Mouse (Mus musculus): ENCODE measurements around the gene Ermard. TPM values are rescaled to one million over a fixed set of nuclear protein-coding genes. Genes with fewer than 3 reads are reported as not detected.

Ermard gene
- polyA plus RNA-seq, 1 experiment from 2014 or later: 74.3 TPM

GRCm38 (mm10) chr17:15096853-15097252 is 55.8 kb downstream of the Ermard start:
- 87% methylated on average over 6 of the region's 6 CpGs for WGBS
- Histone ChIP-seq H3K4me1 (ENCODE audit: control insufficient read depth, insufficient read depth, low read length) (no peaks in the 10 kb centered on the region), H3K36me3 (ENCODE audit: control insufficient read depth, insufficient read depth, low read length) (no peaks in the 10 kb centered on the region), H3K9me3 (replicated peaks; ENCODE audit: control insufficient read depth, low read length, poor library complexity, severe bottlenecking) (no peaks in the 10 kb centered on the region), H3K4me3 (ENCODE audit: low read depth, low read length) (no peak overlapping the region), H3K9ac (ENCODE audit: low read depth, low read length) (no peak overlapping the region), H3K4me2 (ENCODE audit: low read length) (no peak overlapping the region), H3K27me3 (ENCODE audit: control insufficient read depth, insufficient read depth, low read depth, low read length) (no peaks in the 10 kb centered on the region), H3K27ac (ENCODE audit: low read length) (no peak overlapping the region)
- no peak for ATAC-seq

GRCm38 (mm10) chr17:15098677-15099076 is 57.7 kb downstream of the Ermard start:
- Histone ChIP-seq H3K4me2 (ENCODE audit: low read length) (no peak overlapping the region), H3K27me3 (ENCODE audit: control insufficient read depth, insufficient read depth, low read depth, low read length) (no peaks in the 10 kb centered on the region), H3K9me3 (replicated peaks; ENCODE audit: control insufficient read depth, low read length, poor library complexity, severe bottlenecking) (no peaks in the 10 kb centered on the region), H3K36me3 (ENCODE audit: control insufficient read depth, insufficient read depth, low read length) (no peaks in the 10 kb centered on the region), H3K9ac (ENCODE audit: low read depth, low read length) (no peak overlapping the region), H3K27ac (ENCODE audit: low read length) (no peak overlapping the region), H3K4me1 (ENCODE audit: control insufficient read depth, insufficient read depth, low read length) (no peaks in the 10 kb centered on the region), H3K4me3 (ENCODE audit: low read depth, low read length) (no peak overlapping the region)
- 85% methylated on average over 1 of the region's 1 CpGs for WGBS
- ATAC-seq: no peak

GRCm38 (mm10) chr17:15101355-15101754 is 60.3 kb downstream of the Ermard start:
- no peak overlapping the region for H3K4me2 ChIP-seq (ENCODE audit: low read length)
- ATAC-seq: no peak
- H3K4me1 ChIP-seq (ENCODE audit: control insufficient read depth, insufficient read depth, low read length): no peaks in the 10 kb centered on the region
- H3K4me3 ChIP-seq (ENCODE audit: low read depth, low read length): no peak overlapping the region
- H3K9ac ChIP-seq (ENCODE audit: low read depth, low read length): no peak overlapping the region
- WGBS: 70% methylated on average over 4 of the region's 4 CpGs
- no peaks in the 10 kb centered on the region for H3K9me3 ChIP-seq (replicated peaks; ENCODE audit: control insufficient read depth, low read length, poor library complexity, severe bottlenecking)
- H3K27me3 ChIP-seq (ENCODE audit: control insufficient read depth, insufficient read depth, low read depth, low read length): no peaks in the 10 kb centered on the region
- no peak overlapping the region for H3K27ac ChIP-seq (ENCODE audit: low read length)
- H3K36me3 ChIP-seq (ENCODE audit: control insufficient read depth, insufficient read depth, low read length): no peaks in the 10 kb centered on the region

DNA sequence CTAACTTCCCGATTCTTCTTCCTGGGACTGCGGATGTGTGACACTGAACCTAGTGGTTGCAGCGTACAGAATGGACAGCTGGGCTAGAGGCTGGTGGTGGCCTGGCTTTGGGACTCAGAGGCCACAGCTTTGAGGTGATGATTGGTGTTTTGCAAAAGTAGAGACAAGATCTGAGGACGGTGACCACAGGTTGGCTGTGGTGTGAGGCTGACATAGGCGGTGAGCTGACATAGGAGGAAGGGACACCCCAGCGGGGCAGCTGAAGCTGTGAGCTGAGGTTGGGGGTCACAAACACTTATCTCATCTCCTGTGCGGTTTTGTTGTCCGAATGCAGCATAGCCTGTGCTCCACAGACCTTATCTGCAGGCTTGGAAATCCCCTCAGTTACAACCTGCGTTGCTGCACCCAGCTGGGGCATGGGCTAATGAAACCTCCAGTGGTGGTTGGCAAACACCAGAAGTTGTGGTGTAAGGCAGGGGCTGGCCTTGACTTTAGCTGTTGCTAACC is 66.2 kb downstream of the Ermard start:
- 91% methylated on average over 9 of the region's 9 CpGs for WGBS
- Histone ChIP-seq H3K9me3 (replicated peaks; ENCODE audit: control insufficient read depth, low read length, poor library complexity, severe bottlenecking) (no peaks in the 10 kb centered on the region), H3K27me3 (ENCODE audit: control insufficient read depth, insufficient read depth, low read depth, low read length) (no peaks in the 10 kb centered on the region), H3K4me2 (ENCODE audit: low read length) (no peak overlapping the region), H3K4me1 (ENCODE audit: control insufficient read depth, insufficient read depth, low read length) (peaks cover 5% of the 10 kb centered on the region), H3K4me3 (ENCODE audit: low read depth, low read length) (no peak overlapping the region), H3K27ac (ENCODE audit: low read length) (no peak overlapping the region), H3K9ac (ENCODE audit: low read depth, low read length) (no peak overlapping the region), H3K36me3 (ENCODE audit: control insufficient read depth, insufficient read depth, low read length) (no peaks in the 10 kb centered on the region)
- ATAC-seq: no peak

- Histone ChIP-seq H3K9ac (ENCODE audit: low read depth, low read length) (peak overlapping the region; percentile 1; the same call in 1 of the 2 replicates), H3K27ac (ENCODE audit: low read length) (no peak overlapping the region), H3K4me1 (ENCODE audit: control insufficient read depth, insufficient read depth, low read length) (peaks cover 5% of the 10 kb centered on the region), H3K27me3 (ENCODE audit: control insufficient read depth, insufficient read depth, low read depth, low read length) (no peaks in the 10 kb centered on the region), H3K36me3 (ENCODE audit: control insufficient read depth, insufficient read depth, low read length) (no peaks in the 10 kb centered on the region), H3K9me3 (replicated peaks; ENCODE audit: control insufficient read depth, low read length, poor library complexity, severe bottlenecking) (no peaks in the 10 kb centered on the region), H3K4me2 (ENCODE audit: low read length) (peak overlapping the region; percentile 42), H3K4me3 (ENCODE audit: low read depth, low read length) (no peak overlapping the region)
- 37% methylated on average over 20 of the region's 20 CpGs for WGBS
- ATAC-seq: peak; percentile 75
These were observed 67.7 kb downstream of the Ermard start for GRCm38 (mm10) chr17:15108473-15109441.

- WGBS: 86% methylated on average over 3 of the region's 3 CpGs
- Histone ChIP-seq H3K9me3 (replicated peaks; ENCODE audit: control insufficient read depth, low read length, poor library complexity, severe bottlenecking) (no peaks in the 10 kb centered on the region), H3K27me3 (ENCODE audit: control insufficient read depth, insufficient read depth, low read depth, low read length) (no peaks in the 10 kb centered on the region), H3K27ac (ENCODE audit: low read length) (no peak overlapping the region), H3K4me1 (ENCODE audit: control insufficient read depth, insufficient read depth, low read length) (no peaks in the 10 kb centered on the region), H3K4me2 (ENCODE audit: low read length) (no peak overlapping the region), H3K36me3 (ENCODE audit: control insufficient read depth, insufficient read depth, low read length) (no peaks in the 10 kb centered on the region), H3K9ac (ENCODE audit: low read depth, low read length) (no peak overlapping the region), H3K4me3 (ENCODE audit: low read depth, low read length) (no peak overlapping the region)
- no peak for ATAC-seq
These were observed 74.5 kb downstream of the Ermard start for GRCm38 (mm10) chr17:15115550-15115949.

GRCm38 (mm10) chr17:15120096-15120495 is 79.1 kb downstream of the Ermard start:
- no peak for ATAC-seq
- 95% methylated on average over 4 of the region's 4 CpGs for WGBS
- no peak overlapping the region for H3K4me3 ChIP-seq (ENCODE audit: low read depth, low read length)
- H3K9me3 ChIP-seq (replicated peaks; ENCODE audit: control insufficient read depth, low read length, poor library complexity, severe bottlenecking): no peaks in the 10 kb centered on the region
- no peak overlapping the region for H3K9ac ChIP-seq (ENCODE audit: low read depth, low read length)
- no peak overlapping the region for H3K27ac ChIP-seq (ENCODE audit: low read length)
- no peaks in the 10 kb centered on the region for H3K4me1 ChIP-seq (ENCODE audit: control insufficient read depth, insufficient read depth, low read length)
- no peaks in the 10 kb centered on the region for H3K36me3 ChIP-seq (ENCODE audit: control insufficient read depth, insufficient read depth, low read length)
- H3K27me3 ChIP-seq (ENCODE audit: control insufficient read depth, insufficient read depth, low read depth, low read length): no peaks in the 10 kb centered on the region
- no peak overlapping the region for H3K4me2 ChIP-seq (ENCODE audit: low read length)

GRCm38 (mm10) chr17:15120569-15120968 is 79.6 kb downstream of the Ermard start:
- H3K27me3 ChIP-seq (ENCODE audit: control insufficient read depth, insufficient read depth, low read depth, low read length): no peaks in the 10 kb centered on the region
- no peak overlapping the region for H3K9ac ChIP-seq (ENCODE audit: low read depth, low read length)
- WGBS: 79% methylated on average over 6 of the region's 6 CpGs
- no peak overlapping the region for H3K27ac ChIP-seq (ENCODE audit: low read length)
- no peaks in the 10 kb centered on the region for H3K4me1 ChIP-seq (ENCODE audit: control insufficient read depth, insufficient read depth, low read length)
- ATAC-seq: no peak
- H3K4me2 ChIP-seq (ENCODE audit: low read length): no peak overlapping the region
- no peaks in the 10 kb centered on the region for H3K9me3 ChIP-seq (replicated peaks; ENCODE audit: control insufficient read depth, low read length, poor library complexity, severe bottlenecking)
- H3K4me3 ChIP-seq (ENCODE audit: low read depth, low read length): no peak overlapping the region
- no peaks in the 10 kb centered on the region for H3K36me3 ChIP-seq (ENCODE audit: control insufficient read depth, insufficient read depth, low read length)

DNA sequence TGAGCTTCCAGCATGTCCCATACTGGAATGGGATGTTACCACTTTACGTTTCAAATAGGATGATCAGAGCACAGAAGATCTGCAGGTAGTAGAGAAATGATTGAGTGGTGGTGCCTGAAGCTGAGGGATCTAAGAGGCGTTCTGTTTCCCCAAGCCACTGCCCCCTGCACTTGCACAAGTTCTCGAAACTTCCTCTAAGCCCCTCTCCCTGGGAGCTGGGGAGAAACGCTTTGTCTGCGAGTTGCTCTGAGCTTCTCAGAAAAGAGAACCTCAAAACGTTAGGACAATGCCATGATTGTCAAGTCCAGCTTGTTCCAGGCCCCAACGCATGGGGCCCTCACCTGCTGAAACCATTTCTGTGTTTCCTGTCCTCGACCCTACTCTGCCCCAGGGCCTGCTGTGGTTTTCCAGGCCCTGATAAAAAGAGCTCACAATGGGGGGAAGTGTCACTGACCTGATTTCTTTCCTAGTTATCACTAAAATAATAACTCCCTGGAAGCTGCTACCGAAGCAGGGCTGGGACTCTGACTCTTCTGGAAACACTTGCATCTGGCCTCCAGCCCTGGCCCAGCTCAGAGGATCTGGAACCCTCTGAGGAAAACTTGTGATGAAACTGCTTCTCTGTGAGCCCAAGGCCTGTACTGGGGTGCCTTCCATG is 88.8 kb downstream of the Ermard start:
- Histone ChIP-seq H3K9ac (ENCODE audit: low read depth, low read length) (no peak overlapping the region), H3K36me3 (ENCODE audit: control insufficient read depth, insufficient read depth, low read length) (no peaks in the 10 kb centered on the region), H3K4me2 (ENCODE audit: low read length) (no peak overlapping the region), H3K4me1 (ENCODE audit: control insufficient read depth, insufficient read depth, low read length) (no peaks in the 10 kb centered on the region), H3K27me3 (ENCODE audit: control insufficient read depth, insufficient read depth, low read depth, low read length) (no peaks in the 10 kb centered on the region), H3K27ac (ENCODE audit: low read length) (no peak overlapping the region), H3K4me3 (ENCODE audit: low read depth, low read length) (no peak overlapping the region), H3K9me3 (replicated peaks; ENCODE audit: control insufficient read depth, low read length, poor library complexity, severe bottlenecking) (no peaks in the 10 kb centered on the region)
- ATAC-seq: no peak
- 70% methylated on average over 9 of the region's 9 CpGs for WGBS

All from midbrain, embryonic 16.5 days (tissue).